Mouse (Mus musculus) T-helper 17 cell (primary cell): ENCODE results near the gene Kctd11.

Experiments
- in situ Hi-C, 2 experiments: fragments of 300-600 bp; cut with MboI, MseI; formaldehyde crosslinking; loops; 1 replicate in 1 of 2; 2 replicates in 1 of 2; pipeline ENCODE4 v1.15.1; 2025; ENCODE audit warnings: high pct_unique_total_duplicates in 2 of 2

Gene Kctd11

DNA sequence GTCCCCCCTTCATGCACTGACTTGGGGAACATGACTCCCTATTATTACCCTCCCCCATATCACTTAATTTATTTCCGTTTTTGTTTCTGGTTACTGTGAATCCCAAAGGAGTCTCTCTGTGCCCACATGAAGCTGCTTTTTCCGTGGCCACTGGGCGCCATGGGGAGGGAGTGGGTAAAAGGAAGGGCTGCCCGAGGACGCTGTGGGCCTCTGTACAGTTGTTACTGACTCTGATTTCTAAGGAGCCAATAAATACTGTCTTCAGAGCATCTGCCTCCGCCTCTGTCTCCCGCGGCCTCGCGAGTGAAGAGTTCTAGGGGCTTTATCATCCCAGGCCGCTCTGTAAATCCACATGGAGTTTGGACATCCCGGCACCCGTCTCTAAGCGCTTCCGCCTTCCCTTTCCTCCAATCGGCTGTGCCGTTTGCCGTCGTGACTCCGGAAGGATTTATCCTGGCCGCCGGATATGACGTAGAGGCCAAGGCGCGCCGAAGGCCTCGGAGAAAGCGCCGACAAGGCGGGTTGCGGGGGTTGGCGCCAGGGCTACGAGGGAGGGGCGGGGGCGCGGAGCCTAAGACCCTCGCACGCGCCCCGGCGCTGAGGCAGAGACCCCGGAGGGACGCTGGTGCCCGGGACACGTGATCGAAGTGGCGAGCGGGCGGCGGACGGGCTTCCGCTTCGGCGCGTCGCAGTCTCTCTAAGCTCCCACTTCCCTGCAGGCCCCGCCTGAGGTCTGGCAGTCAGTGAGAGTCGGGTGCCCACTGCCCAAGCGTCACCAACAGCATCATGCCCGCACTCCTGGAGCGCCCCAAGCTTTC lies 32.6 kb upstream of the Kctd11 start, which contains the start of gene Gps2:
TSS of gene Gps2 (plus strand) at position 335 of the 818 bp plus-strand sequence.
- in situ Hi-C loops, result loop anchor here (10.0 kb wide), 2 partner anchors 751 to 1061 kb away; partner anchors contain the start of genes Rpain (in 1 of the 2) and Spag7 (in 1 of the 2)

DNA sequence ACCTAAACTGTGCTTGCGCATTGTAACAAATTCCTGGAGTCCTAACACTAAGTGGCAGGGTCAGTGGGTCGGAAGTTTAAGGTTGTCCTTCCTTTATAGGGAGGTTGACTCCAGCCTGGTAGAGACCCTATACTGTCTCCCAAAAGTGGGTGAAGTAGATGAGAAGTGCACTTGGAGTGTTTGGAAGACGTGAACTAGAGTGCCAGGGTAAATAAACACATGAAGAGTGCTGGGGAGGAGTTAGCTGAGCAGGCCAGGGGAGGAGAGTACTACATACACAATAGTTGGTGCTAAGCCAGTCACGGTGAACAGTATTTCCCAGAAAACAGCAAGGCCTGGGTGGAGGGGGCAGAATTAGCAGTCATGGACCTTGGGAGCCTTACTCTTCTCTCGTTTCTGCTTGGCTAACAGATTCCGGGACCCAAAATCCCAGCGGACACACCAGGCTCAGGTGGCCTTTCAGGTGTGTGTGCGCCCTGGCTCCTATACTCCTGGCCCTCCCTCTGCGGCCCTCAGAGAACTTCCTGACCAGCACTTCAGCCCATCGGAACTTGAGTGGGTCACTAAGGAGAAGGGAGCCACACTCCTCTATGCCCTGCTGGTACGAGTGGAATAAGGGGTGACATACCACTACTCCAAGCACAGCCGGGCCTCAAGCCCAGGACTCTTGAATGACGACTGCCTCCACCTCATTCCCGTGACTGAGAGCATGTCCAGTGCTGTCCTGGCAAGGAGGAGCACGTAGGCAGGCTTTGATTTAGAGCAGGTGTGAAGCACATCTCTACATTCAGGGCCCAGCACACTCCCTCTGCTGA lies 31.7 kb upstream of the Kctd11 start:
- in situ Hi-C loops, result loop anchor here (10.0 kb wide), 2 partner anchors 752 to 1062 kb away; partner anchors contain the start of genes Rpain (in 1 of the 2) and Spag7 (in 1 of the 2)

DNA sequence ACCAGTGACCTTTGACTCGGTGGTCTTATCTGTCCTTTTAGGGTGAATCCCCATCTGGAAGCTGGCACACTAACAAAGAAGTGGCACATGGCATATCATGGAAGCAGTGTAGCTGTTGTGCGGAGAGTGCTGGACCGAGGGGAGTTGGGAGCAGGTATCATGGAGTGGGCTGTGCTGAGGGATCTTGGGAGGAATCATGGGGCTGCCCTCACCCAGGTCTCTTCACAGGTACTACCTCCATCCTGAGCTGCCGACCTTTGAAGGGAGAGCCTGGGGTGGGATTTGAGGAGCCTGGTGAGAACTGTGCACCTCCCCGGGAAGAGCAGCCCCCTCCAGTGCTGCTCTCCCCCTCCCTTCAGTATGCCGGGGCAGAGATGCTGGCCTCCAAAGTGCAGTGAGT lies 30.5 kb upstream of the Kctd11 start:
- in situ Hi-C loops, result loop anchor here (10.0 kb wide), 2 partner anchors 753 to 1063 kb away; partner anchors contain the start of genes Rpain (in 1 of the 2) and Spag7 (in 1 of the 2)

DNA sequence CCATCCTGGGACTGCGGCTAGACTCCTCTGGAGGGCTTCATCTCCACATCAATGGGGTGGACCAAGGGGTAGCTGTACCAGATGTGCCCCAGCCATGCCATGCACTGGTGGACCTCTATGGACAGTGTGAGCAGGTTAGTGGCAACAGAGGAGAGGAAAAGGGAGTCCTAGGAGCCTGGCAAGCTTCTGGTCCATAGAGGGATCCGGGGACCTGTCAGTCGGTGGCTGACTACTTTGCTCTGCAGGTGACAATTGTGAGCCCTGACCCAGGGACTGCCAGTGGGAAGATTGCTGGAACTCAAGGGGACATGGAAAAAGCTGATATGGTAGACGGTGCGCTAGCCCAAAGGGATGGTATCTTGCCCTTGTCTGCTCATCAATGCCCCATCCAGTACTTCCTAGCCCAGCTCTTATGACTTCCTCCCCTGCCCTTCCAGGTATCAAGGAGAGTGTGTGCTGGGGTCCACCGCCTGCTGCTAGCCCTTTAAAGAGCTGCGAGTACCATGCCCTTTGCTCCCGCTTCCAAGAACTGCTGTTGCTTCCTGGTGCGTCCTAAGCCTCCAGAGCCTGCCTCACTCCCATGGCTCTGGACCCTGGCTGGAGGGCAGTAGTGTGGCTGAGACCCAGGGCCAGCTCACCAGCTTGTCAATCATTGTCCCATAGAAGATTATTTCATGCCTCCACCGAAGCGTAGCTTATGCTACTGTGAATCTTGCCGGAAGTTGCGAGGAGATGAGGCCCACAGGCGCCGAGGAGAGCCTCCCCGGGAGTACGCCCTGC lies 29.8 kb upstream of the Kctd11 start:
- in situ Hi-C loops, result loop anchor here (10.0 kb wide), 2 partner anchors 754 to 1064 kb away; partner anchors contain the start of genes Rpain (in 1 of the 2) and Spag7 (in 1 of the 2)

DNA sequence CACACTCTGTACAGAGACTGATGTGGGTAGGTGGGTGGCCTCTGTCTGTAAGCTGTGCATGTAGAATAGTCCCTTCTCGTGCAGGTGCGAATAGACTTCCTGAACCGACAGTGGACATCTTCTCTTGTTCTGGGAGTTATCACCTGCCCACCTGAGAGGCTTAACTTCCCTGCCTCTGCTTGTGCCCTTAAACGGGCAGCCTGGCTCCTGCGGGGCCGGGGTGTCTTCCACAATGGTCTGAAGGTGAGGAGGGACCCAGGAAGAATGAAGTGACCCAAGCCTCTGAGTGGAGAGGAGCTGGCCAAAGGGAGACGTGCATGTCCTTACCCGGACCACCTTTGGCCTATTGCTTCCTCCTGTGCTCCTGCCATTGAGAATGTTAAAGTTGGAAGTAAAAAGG lies 29.0 kb upstream of the Kctd11 start:
- in situ Hi-C loops, result loop anchor here (10.0 kb wide), 2 partner anchors 755 to 1065 kb away; partner anchors contain the start of genes Rpain (in 1 of the 2) and Spag7 (in 1 of the 2)

DNA sequence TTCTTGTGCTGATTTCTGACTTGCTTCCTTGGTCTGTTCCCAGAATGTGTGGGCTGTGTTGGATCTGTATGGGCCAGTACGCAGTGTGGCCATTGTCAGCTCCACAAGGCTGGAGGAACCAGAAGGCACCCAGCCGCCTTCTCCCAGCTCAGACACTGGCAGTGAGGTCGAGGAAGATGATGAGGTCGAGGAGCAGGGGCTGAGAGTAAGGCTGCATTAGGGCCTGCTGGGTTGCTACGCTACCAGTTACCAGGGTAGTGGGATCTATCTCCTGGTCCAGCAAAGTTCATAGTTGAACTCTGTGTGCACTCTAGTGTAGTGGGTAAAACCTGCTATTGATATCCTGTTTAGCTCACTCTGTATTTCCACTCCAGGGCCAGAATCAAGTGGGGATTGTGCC lies 28.0 kb upstream of the Kctd11 start:
- in situ Hi-C loops, result no loop called here

DNA sequence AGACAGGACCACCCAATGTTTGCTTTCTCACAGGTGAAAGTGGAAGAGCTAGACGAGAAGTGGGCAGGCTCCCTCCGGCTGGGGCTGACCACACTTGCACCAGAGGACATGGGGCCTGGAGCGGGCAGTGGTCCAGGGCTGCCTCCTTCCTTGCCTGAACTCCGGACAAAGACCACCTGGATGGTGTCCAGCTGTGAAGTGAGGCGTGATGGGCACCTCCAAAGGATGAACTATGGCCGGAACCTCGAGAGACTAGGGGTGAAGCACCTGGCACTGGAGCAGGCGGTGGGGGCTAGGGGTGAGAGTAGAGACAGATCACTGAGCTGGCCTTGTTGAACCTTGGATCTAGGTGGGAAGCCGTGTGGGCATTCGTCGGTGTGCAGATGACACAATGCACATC lies 27.4 kb upstream of the Kctd11 start:
- in situ Hi-C loops, result no loop called here

DNA sequence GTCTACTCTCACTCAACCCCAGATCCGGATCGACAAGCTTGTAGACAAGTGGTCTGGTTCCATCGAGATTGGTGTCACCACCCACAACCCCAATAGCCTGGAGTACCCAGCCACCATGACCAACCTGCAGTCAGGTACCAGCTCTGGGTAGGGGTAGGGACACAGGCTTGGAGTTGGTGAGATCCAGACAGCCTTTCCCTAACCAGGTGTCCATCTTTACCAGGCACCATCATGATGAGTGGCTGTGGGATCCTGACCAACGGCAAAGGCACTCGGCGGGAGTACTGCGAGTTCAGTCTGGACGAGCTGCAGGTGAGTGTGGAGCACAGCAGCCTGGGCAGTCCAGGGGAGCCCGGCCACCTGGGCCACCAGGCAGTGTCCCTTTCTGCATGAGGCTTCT lies 23.1 kb upstream of the Kctd11 start:
- in situ Hi-C loops, result no loop called here

DNA sequence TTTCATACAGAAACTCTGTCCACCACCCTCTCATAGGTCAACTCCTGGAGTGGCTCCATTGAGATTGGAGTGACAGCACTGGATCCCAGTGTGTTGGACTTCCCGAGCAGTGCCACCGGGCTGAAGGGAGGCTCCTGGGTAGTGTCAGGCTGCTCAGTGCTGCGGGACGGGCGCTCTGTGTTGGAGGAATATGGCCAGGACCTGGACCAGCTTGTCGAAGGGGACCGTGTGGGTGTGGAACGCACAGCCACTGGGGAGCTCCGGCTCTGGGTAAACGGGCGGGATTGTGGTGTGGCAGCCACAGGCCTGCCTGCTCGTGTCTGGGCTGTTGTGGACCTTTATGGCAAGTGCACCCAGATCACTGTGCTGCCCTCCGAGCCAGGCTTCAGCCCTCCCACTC lies 21.8 kb upstream of the Kctd11 start:
- in situ Hi-C loops, result no loop called here

DNA sequence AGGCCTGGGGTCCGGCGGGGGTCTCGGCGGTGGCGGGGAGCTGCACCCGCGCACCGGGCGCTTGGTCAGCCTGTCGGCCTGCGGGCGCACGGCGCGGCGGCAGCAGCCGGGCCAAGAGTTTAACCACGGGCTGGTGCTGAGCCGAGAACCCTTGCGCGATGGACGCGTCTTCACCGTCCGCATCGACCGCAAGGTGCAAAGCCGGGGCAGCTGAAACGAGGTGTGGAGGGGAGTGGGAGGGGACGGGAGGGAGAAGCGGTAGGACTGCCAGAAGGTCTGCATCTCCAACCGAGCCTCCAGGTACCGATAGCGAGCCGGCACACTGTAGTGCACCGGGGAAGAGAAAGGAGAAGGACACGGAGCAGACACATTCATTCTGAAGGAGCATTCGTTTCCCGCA lies 20.8 kb upstream of the Kctd11 start:
- in situ Hi-C loops, result no loop called here

DNA sequence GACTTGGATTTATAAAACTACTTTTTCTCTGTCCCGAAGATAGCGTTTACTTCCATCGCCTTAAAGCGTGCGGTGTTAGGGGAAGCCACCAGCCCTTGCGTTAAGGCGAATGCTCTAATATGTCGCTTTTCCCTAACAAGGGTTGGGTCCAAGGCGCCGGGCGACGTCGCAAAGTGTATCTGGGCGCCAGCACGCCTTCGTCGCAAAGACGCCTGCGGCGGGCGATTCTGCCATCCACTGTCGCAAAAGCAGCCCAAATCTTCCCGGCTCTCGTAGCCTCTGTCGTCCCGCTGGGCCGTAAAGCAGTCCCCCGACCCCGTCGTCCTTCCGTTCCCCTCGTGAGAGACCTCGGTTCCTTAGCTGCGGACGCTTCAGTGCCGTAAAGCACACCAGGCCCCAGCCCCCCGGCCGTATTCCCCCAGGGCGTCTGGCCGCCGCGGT lies 20.2 kb upstream of the Kctd11 start:
- in situ Hi-C loops, result no loop called here

DNA sequence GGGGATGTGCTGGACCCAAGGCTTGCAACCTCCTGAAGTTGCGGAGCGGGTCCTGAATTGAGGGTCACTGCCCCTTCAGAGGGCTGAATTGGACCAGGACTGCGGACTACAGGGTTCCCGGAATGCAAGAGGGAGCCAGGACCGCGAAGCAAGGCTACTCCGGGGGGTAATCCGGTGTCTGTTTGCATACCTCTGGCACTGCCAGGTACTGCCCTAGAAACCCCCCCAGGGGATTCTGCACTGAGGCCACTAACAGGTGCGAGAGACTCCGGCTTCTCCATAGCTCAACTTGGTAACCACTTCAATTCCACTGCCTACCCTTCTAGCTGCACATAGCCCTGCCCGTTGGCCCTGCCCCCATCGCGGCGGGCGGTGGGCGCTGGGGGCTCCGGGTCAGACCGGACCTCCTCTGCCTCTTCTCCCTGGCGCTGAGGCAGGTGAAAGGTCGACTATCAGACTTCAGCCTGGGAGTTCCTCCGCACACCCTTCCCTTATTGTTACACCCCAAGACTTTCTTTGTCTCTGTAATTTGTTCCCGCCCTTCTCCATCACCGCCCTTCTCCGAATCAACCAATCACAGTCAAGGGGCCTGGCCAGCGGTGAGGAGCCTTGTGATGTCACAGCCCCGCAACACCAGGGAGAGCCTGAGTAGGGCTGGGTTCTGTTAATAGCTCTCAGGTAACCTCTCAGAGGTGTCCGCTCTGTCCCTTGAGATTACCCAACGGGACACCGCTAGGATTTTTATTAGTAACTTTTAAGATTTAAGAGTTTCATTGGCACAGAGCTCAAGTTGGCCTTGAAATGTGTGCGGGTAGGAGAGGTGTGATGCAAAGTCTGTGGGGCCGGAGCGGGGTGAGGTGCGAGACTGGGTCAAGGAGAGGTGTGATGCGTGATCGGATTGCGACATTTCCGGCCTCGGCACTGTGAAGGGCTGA lies 19.5 kb upstream of the Kctd11 start, which contains the start of the genes 2810408A11Rik and Neurl4:
TSS of gene 2810408A11Rik (minus strand) at position 517 of the 935 bp plus-strand sequence.
TSS of gene Neurl4 (plus strand) at position 602 of the 935 bp plus-strand sequence.
- in situ Hi-C loops, result no loop called here

DNA sequence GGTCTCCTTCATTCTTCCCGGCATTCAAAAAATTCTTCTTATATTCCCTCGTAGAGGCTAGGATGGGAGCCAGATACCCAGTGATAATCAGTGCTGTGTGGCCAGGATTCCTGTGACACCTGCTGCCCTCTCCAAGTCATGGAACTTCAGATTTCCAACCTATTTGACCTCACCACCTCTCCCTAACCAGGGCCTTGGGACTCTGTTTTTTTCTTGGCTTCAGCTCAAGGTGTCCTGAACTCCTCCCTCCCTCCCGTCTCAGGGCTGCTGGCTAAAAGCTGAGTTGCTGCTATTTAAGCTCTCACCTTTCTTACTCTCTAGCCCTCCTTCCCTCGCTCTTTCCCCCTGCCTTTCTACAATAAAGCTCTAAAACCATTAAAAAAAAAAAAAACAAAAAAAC lies 18.7 kb upstream of the Kctd11 start:
- in situ Hi-C loops, result no loop called here

DNA sequence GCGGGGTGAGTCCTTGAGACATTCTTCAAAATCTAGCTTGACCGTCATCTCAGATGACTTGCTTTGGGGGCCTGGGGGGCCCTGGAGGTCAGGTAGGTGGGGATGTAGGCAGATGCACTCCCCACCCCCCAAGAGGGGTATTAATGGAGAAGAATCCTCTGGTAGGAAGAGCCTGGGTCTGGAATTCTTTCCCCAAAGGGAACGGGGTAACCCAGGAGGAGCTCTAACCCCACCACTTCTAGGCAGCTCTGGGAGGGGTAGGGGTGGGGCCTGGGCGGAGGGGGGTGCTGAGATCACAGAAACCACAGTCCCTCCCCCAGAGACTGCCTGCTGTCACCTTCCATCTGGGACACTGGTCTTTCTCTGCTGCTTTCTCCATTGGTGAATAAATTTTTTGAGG lies 14.1 kb upstream of the Kctd11 start, which contains the start of gene Acap1:
TSS of gene Acap1 (minus strand) at position 249 of the 400 bp plus-strand sequence.
- in situ Hi-C loops, result no loop called here

DNA sequence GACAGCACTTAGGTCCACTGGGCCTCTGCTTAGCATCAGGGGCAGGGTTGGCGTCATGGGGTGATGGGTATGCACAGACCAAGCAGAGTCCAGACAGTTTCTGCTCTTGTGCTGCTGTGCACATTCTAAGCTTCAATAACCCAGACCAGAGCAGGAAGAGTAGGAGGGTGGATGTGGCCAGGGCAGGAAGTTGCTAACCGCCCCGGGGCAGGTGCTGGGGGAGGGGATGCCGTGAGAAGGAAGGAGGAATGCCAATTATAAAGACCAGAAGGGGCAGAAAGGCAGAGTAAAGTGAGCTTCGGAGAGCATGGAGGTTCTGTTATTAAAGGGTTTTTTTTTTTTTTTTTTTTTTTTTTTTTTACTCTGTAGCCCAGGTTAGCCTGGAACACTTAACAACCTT lies 13.5 kb upstream of the Kctd11 start:
- in situ Hi-C loops, result no loop called here

DNA sequence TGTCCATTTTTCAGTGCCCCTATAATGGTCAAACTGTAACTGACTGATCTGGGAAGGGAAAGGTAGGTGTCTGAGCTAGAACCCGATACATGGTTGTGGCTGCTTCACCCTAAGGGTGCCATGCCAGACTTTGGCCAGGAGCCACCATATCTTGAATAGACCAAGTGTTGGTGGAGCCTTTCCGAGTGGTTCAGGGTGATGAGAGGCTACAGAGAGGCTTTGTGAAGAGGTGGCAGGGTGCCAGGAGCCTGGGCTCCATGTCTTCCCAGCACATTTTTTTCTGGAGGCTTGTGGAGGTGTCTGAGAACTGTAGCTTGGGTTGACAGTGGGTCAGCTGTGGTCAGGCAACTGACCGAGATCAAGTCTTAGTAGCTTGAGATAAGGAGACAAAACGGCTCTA lies 10.3 kb upstream of the Kctd11 start:
- in situ Hi-C loops, result no loop called here

DNA sequence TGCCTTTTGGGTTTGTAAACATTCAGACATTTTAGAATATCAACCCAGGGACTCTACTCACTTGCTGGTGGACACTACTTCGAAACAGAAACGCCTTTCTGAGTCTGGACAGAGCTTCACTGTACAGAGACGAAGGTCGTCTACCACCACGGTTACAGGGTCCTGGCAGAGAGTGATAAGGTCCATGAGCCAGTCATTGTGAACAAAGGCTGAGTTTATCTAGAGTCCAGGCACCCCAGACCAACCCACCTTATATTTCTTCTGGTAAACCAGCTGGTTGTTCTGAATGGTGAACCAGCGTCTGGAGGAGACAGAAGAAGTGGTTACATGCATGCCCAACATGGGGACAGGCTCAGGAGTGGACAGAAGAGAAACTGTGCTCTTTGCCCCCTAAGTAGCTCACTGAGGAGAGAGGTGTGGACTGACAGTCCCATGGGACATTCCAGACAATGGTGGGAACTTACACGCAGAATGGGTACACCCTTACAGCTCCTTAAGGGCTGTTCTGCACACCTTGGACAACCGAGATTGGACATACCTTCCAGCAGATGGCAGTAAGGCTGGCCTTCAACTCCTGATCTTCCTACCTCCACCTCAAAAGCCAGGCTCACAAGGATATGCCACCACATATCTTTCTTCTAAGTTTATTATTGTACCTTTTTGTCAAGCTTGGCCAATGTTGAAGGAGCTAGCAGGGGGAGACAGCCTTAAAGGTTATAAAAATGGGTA lies 5.9 kb upstream of the Kctd11 start:
- in situ Hi-C loops, result no loop called here

DNA sequence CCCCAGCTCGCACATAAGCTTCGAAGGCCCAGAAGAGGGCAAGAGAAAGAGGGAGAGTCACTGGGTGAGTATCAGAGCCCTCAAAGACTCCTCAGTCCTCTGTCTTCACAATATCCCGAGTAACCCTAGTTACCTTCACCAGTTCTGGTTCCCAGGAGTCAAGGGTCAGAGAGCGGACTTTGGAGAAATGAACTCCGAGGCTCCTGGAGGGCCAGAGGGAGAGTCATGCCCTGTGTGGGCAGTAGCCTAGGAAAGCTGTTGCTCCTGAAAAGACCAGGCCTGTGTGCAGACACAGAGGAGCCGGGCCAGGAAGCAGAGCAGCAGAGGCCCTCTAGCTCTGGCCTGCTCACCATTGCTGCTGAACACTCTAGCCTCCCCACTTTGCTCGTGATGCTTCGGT lies 3.5 kb upstream of the Kctd11 start:
- in situ Hi-C loops, result loop anchor here in 1 of 2 experiments (5.0 kb wide), 1 partner anchor 63 kb away; the partner anchor contains the start of gene Slc2a4

DNA sequence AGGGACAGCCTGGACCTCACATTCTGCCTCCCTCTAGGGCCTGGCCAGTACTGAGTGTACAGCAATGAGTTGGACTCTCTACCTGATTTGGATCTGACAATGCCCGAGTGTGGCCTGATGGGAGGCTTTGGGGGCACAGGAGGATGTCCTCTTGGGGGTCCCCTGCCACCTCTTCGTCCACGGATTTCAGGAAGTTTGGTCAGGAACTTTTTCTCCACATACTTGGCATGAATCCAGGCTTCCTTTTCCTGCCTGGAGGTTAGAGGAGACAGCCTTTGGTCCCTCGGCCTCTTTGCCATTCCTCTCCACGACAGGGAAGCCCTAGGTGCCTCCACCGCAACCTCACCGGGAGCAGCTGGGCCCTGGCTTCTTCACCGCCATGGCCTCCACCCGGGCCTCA lies 3.0 kb upstream of the Kctd11 start:
- in situ Hi-C loops, result loop anchor here in 1 of 2 experiments (5.0 kb wide), 1 partner anchor 63 kb away; the partner anchor contains the start of gene Slc2a4
